Mouse (Mus musculus): ENCODE measurements around the gene Accs. TPM values are rescaled to one million over a fixed set of nuclear protein-coding genes. Genes with fewer than 3 reads are reported as not detected.

Gene Accs
- polyA plus RNA-seq, 1 experiment from 2014 or later, result 9.3 TPM

- Histone ChIP-seq H3K4me3 (no peak overlapping the region), H3K9me3 (no peaks in the 10 kb centered on the region), H3K27me3 (ENCODE audit: insufficient read depth, poor library complexity, severe bottlenecking) (no peaks in the 10 kb centered on the region), H3K4me1 (replicated peaks) (peaks cover 21% of the 10 kb centered on the region), H3K27ac (peak overlapping the region; percentile 80), H3K36me3 (no peaks in the 10 kb centered on the region)
- 85% methylated on average over 3 of the region's 3 CpGs for WGBS
- no peak for DNase-seq (ENCODE audit: low spot score)
Measured at GRCm38 (mm10) chr2:93874606-93875005, 24.9 kb upstream of the Accs start.

- Histone ChIP-seq H3K9me3 (no peaks in the 10 kb centered on the region), H3K4me3 (no peak overlapping the region), H3K27me3 (ENCODE audit: insufficient read depth, poor library complexity, severe bottlenecking) (no peaks in the 10 kb centered on the region), H3K4me1 (replicated peaks) (peaks cover 21% of the 10 kb centered on the region), H3K36me3 (no peaks in the 10 kb centered on the region), H3K27ac (peak overlapping the region; percentile 80)
- DNase-seq (ENCODE audit: low spot score), result no peak
- 26% methylated on average over 2 of the region's 2 CpGs for WGBS
Measured at GRCm38 (mm10) chr2:93874227-93874514, 24.4 kb upstream of the Accs start.

GRCm38 (mm10) chr2:93873449-93874226, 23.9 kb upstream of the Accs start:
- DNase-seq (ENCODE audit: low spot score), result peak; percentile 47
- Histone ChIP-seq H3K4me3 (no peak overlapping the region), H3K36me3 (no peaks in the 10 kb centered on the region), H3K4me1 (replicated peaks) (peaks cover 21% of the 10 kb centered on the region), H3K27ac (peak overlapping the region; percentile 80), H3K27me3 (ENCODE audit: insufficient read depth, poor library complexity, severe bottlenecking) (no peaks in the 10 kb centered on the region), H3K9me3 (no peaks in the 10 kb centered on the region)
- WGBS, result 15% methylated on average over 12 of the region's 12 CpGs

GRCm38 (mm10) chr2:93872257-93872656, 22.5 kb upstream of the Accs start:
- no peak overlapping the region for H3K27ac ChIP-seq
- no peaks in the 10 kb centered on the region for H3K9me3 ChIP-seq
- 72% methylated on average over 7 of the region's 7 CpGs for WGBS
- DNase-seq (ENCODE audit: low spot score), result no peak
- H3K4me1 ChIP-seq (replicated peaks), result peaks cover 21% of the 10 kb centered on the region
- H3K4me3 ChIP-seq, result no peak overlapping the region
- no peaks in the 10 kb centered on the region for H3K36me3 ChIP-seq
- no peaks in the 10 kb centered on the region for H3K27me3 ChIP-seq (ENCODE audit: insufficient read depth, poor library complexity, severe bottlenecking)

GRCm38 (mm10) chr2:93871411-93871925, 21.7 kb upstream of the Accs start:
- Histone ChIP-seq H3K36me3 (no peaks in the 10 kb centered on the region), H3K27me3 (ENCODE audit: insufficient read depth, poor library complexity, severe bottlenecking) (no peaks in the 10 kb centered on the region), H3K4me1 (replicated peaks) (peaks cover 21% of the 10 kb centered on the region), H3K9me3 (no peaks in the 10 kb centered on the region), H3K4me3 (no peak overlapping the region), H3K27ac (peak overlapping the region; percentile 37; the same call in 1 of the 2 replicates)
- whole genome bisulfite sequencing, result 87% methylated on average over 4 of the region's 4 CpGs
- no peak for DNase-seq (ENCODE audit: low spot score)

GRCm38 (mm10) chr2:93870842-93871241, 21.1 kb upstream of the Accs start:
- 45% methylated on average over 4 of the region's 4 CpGs for WGBS
- peak; percentile 77 for DNase-seq (ENCODE audit: low spot score)
- no peaks in the 10 kb centered on the region for H3K36me3 ChIP-seq
- H3K27ac ChIP-seq, result peak overlapping the region; percentile 37; the same call in 1 of the 2 replicates
- H3K4me1 ChIP-seq (replicated peaks), result peaks cover 21% of the 10 kb centered on the region
- H3K9me3 ChIP-seq, result no peaks in the 10 kb centered on the region
- H3K27me3 ChIP-seq (ENCODE audit: insufficient read depth, poor library complexity, severe bottlenecking), result no peaks in the 10 kb centered on the region
- H3K4me3 ChIP-seq, result no peak overlapping the region

- Histone ChIP-seq H3K27me3 (ENCODE audit: insufficient read depth, poor library complexity, severe bottlenecking) (no peaks in the 10 kb centered on the region), H3K4me1 (replicated peaks) (peaks cover 16% of the 10 kb centered on the region), H3K4me3 (no peak within 1 kb of the TSS), H3K27ac (no peak within 1 kb of the TSS), H3K36me3 (no peaks in the 10 kb centered on the region), H3K9me3 (no peaks in the 10 kb centered on the region)
- WGBS, result 78% methylated on average over 7 of the region's 7 CpGs
- DNase-seq (ENCODE audit: low spot score), result no peak
Measured at GRCm38 (mm10) chr2:93869107-93869600, 19.4 kb upstream of the Accs start, which contains the start of gene Accsl. Gene Accsl (minus strand): TSS chr2:93869157.

GRCm38 (mm10) chr2:93868566-93868965, 18.8 kb upstream of the Accs start:
- no peak for DNase-seq (ENCODE audit: low spot score)
- Histone ChIP-seq H3K4me3 (no peak overlapping the region), H3K4me1 (replicated peaks) (peaks cover 10% of the 10 kb centered on the region), H3K9me3 (no peaks in the 10 kb centered on the region), H3K36me3 (no peaks in the 10 kb centered on the region), H3K27ac (no peak overlapping the region), H3K27me3 (ENCODE audit: insufficient read depth, poor library complexity, severe bottlenecking) (no peaks in the 10 kb centered on the region)
- WGBS, result 85% methylated on average over 11 of the region's 11 CpGs

- Histone ChIP-seq H3K36me3 (no peaks in the 10 kb centered on the region), H3K4me1 (replicated peaks) (no peaks in the 10 kb centered on the region), H3K27ac (no peak overlapping the region), H3K9me3 (no peaks in the 10 kb centered on the region), H3K27me3 (ENCODE audit: insufficient read depth, poor library complexity, severe bottlenecking) (no peaks in the 10 kb centered on the region), H3K4me3 (no peak overlapping the region)
- DNase-seq (ENCODE audit: low spot score), result no peak
- 74% methylated on average over 4 of the region's 4 CpGs for WGBS
Measured at GRCm38 (mm10) chr2:93863229-93863628, 13.5 kb upstream of the Accs start.

GRCm38 (mm10) chr2:93858845-93859244, 9.1 kb upstream of the Accs start:
- Histone ChIP-seq H3K4me1 (replicated peaks) (no peaks in the 10 kb centered on the region), H3K27me3 (ENCODE audit: insufficient read depth, poor library complexity, severe bottlenecking) (no peaks in the 10 kb centered on the region), H3K4me3 (no peak overlapping the region), H3K36me3 (no peaks in the 10 kb centered on the region), H3K27ac (no peak overlapping the region), H3K9me3 (no peaks in the 10 kb centered on the region)
- 72% methylated on average over 12 of the region's 12 CpGs for WGBS
- no peak for DNase-seq (ENCODE audit: low spot score)

- 90% methylated on average over 1 of the region's 1 CpGs for WGBS
- Histone ChIP-seq H3K27me3 (ENCODE audit: insufficient read depth, poor library complexity, severe bottlenecking) (peaks cover 7% of the 10 kb centered on the region; the same call in 1 of the 2 replicates), H3K9me3 (no peaks in the 10 kb centered on the region), H3K27ac (no peak overlapping the region), H3K36me3 (peaks cover 17% of the 10 kb centered on the region), H3K4me3 (no peak overlapping the region), H3K4me1 (replicated peaks) (peaks cover 21% of the 10 kb centered on the region)
- no peak for DNase-seq (ENCODE audit: low spot score)
Measured at GRCm38 (mm10) chr2:93851303-93851702, 1.6 kb upstream of the Accs start.

GRCm38 (mm10) chr2:93850317-93850944, 688 bp upstream of the Accs start:
- Histone ChIP-seq H3K4me1 (replicated peaks) (peaks cover 24% of the 10 kb centered on the region), H3K27ac (no peak overlapping the region), H3K36me3 (peaks cover 26% of the 10 kb centered on the region), H3K9me3 (no peaks in the 10 kb centered on the region), H3K4me3 (peak overlapping the region; percentile 74), H3K27me3 (ENCODE audit: insufficient read depth, poor library complexity, severe bottlenecking) (peaks cover 7% of the 10 kb centered on the region; the same call in 1 of the 2 replicates)
- no peak for DNase-seq (ENCODE audit: low spot score)
- 52% methylated on average over 13 of the region's 13 CpGs for WGBS

GRCm38 (mm10) chr2:93841349-93841748, 8.4 kb downstream of the Accs start:
- Histone ChIP-seq H3K4me3 (no peak overlapping the region), H3K36me3 (peaks cover 100% of the 10 kb centered on the region), H3K27me3 (ENCODE audit: insufficient read depth, poor library complexity, severe bottlenecking) (no peaks in the 10 kb centered on the region), H3K9me3 (peaks cover 3% of the 10 kb centered on the region; the same call in 1 of the 2 replicates), H3K4me1 (replicated peaks) (0 out of 2 replicates have a peak, but pooled peaks cover 4% of the 10 kb centered on the region), H3K27ac (no peak overlapping the region)
- no peak for DNase-seq (ENCODE audit: low spot score)
- WGBS, result 93% methylated on average over 3 of the region's 3 CpGs
